Mouse (Mus musculus): ENCODE measurements around the gene Gm29049.
"Not testable (repeated sequence)": the region's sequence is repeated elsewhere in the genome, so short reads cannot be mapped to it uniquely, and the experiment has no call there.

The Gm29049 gene

DNA sequence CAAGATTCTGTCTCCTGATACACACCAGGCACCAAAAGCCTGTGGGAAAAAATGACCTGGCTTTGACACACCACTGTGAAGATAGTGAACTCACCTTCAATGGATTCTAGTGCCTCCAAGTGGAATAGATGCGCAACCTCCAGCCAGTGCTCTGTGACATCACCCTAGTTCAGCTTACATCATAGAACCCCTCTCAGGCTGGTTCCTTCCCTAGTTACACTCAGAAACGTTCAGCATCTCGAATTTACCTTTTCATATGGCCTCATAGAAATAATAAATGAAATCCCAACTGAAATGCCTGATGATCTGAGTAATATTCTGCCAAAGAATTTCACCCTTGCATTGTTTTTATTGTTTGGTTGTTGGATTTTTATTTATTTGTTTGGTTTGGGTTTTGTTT, at the start of gene Gm29049:
TSS of gene Gm29049 (minus strand) at position 101 of the 400 bp plus-strand sequence.
- not testable (repeated sequence) for DNase-seq

Measured in layer of hippocampus, adult 9-11 months (tissue).